In the genomic region with DNA sequence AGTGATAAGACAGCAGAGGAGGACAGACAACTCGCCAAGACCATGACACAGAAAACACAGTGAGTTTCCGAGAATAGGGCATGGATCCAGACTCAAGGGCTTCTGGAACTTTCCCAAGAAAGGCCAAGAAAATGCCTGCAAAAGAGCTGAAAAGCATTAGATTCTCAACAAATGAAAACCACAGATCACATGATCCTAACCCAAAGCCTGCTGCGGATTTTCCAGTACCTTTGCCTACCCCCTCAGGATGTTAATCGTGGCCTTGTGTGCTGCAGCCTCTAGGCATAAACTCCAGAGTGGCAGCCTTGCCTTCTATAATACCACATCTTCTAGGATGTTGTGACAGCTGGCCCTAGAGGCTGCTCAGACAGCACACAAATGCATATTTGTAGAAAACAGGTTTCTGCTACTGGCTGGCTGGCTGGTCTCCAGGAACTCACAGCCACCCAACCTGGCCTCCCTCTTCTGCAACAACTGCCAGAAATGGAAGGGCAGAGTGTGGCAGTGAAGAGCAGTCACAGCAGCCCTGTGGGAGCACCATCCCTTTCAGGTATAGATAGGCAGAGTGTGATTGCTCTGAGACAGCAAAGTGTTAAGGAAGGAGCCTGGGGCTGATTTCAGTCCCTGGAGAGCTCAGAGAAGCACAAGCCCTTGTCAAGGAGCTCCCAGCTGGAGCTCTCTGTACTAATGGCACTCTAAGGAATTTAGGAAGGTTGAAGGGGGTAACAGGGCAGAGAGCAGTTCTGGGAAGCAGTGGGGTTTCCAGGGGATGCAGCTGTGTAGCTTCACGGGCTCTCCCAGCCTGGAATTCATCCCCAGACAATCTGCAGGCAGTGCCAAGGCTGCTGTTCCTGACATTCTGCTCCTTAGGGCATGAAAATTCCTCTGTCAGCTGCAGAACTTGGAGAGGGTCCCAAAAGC, we compare ENCODE assay signal across 7 mouse cellular contexts.
DNase-seq lines count a peak whose midpoint lies in the region; ATAC-seq lines count a peak whose summit lies in the region.

No protein-coding gene starts in this region.

- 0 out of 2 replicates have a peak, but pooled peaks have one; percentile 37 for ATAC-seq in neural tube, embryonic 12.5 days (ENCODE audit: low FRiP score, low read depth)
- peak; percentile 78 for ATAC-seq in embryonic facial prominence, embryonic 13.5 days (ENCODE audit: insufficient number of reproducible peaks, insufficient read depth, low FRiP score, low TSS enrichment, low read depth)
- peak; percentile 65 for ATAC-seq in hindbrain, embryonic 13.5 days (ENCODE audit: low FRiP score)
- no peak for ATAC-seq in stomach, embryonic 14.5 days (ENCODE audit: insufficient number of reproducible peaks, insufficient read depth, low FRiP score, low read depth)
- no peak for ATAC-seq in erythroblast, adult 5-6 weeks (replicated peaks; ENCODE audit: low FRiP score, poor library complexity, severe bottlenecking)

- no peak overlapping the region for H3K9ac ChIP-seq in neural tube, embryonic 12.5 days
- no peak overlapping the region for H3K9ac ChIP-seq in embryonic facial prominence, embryonic 13.5 days
- no peak overlapping the region for H3K9ac ChIP-seq in hindbrain, embryonic 13.5 days
- H3K9ac ChIP-seq in stomach, embryonic 14.5 days (replicated peaks; ENCODE audit: low read depth, low read length) = no peak overlapping the region

- H3K4me1 ChIP-seq in neural tube, embryonic 12.5 days = no peaks in the 10 kb centered on the region; the same call in 1 of the 2 replicates
- peaks cover 25% of the 10 kb centered on the region for H3K4me1 ChIP-seq in embryonic facial prominence, embryonic 13.5 days
- H3K4me1 ChIP-seq in hindbrain, embryonic 13.5 days (replicated peaks) = peaks cover 16% of the 10 kb centered on the region
- peaks cover 8% of the 10 kb centered on the region; the same call in 1 of the 2 replicates for H3K4me1 ChIP-seq in stomach, embryonic 14.5 days (ENCODE audit: control insufficient read depth, insufficient read depth, low read length)

- H3K27me3 ChIP-seq in neural tube, embryonic 12.5 days (replicated peaks) = no peaks in the 10 kb centered on the region
- H3K27me3 ChIP-seq in embryonic facial prominence, embryonic 13.5 days = no peaks in the 10 kb centered on the region
- H3K27me3 ChIP-seq in hindbrain, embryonic 13.5 days = no peaks in the 10 kb centered on the region
- no peaks in the 10 kb centered on the region for H3K27me3 ChIP-seq in stomach, embryonic 14.5 days (ENCODE audit: control insufficient read depth, insufficient read depth, low read length)

- no peak overlapping the region for H3K27ac ChIP-seq in neural tube, embryonic 12.5 days
- peak overlapping the region; percentile 89 for H3K27ac ChIP-seq in embryonic facial prominence, embryonic 13.5 days
- peak overlapping the region; percentile 42 for H3K27ac ChIP-seq in hindbrain, embryonic 13.5 days
- peak overlapping the region; percentile 52; the same call in 1 of the 2 replicates for H3K27ac ChIP-seq in stomach, embryonic 14.5 days (ENCODE audit: low read length)

- whole genome bisulfite sequencing in neural tube, embryonic 12.5 days = 64% methylated on average over 5 of the region's 5 CpGs
- 17% methylated on average over 5 of the region's 5 CpGs for WGBS in embryonic facial prominence, embryonic 13.5 days
- 50% methylated on average over 5 of the region's 5 CpGs for WGBS in hindbrain, embryonic 13.5 days
- WGBS in stomach, embryonic 14.5 days = 48% methylated on average over 5 of the region's 5 CpGs

- no peak for DNase-seq in neural tube, embryonic 10.5 days (ENCODE audit: extremely low spot score, low spot score)
- DNase-seq in lung, postnatal 25 days (ENCODE audit: low spot score) = peak; percentile 28

- H3K9me3 ChIP-seq in neural tube, embryonic 12.5 days = no peaks in the 10 kb centered on the region
- no peaks in the 10 kb centered on the region for H3K9me3 ChIP-seq in embryonic facial prominence, embryonic 13.5 days
- no peaks in the 10 kb centered on the region for H3K9me3 ChIP-seq in hindbrain, embryonic 13.5 days
- no peaks in the 10 kb centered on the region for H3K9me3 ChIP-seq in stomach, embryonic 14.5 days (ENCODE audit: control insufficient read depth, low read depth, low read length)

- H3K36me3 ChIP-seq in neural tube, embryonic 12.5 days = no peaks in the 10 kb centered on the region
- no peaks in the 10 kb centered on the region for H3K36me3 ChIP-seq in embryonic facial prominence, embryonic 13.5 days
- H3K36me3 ChIP-seq in hindbrain, embryonic 13.5 days = no peaks in the 10 kb centered on the region
- H3K36me3 ChIP-seq in stomach, embryonic 14.5 days (ENCODE audit: control insufficient read depth, insufficient read depth, low read length) = no peaks in the 10 kb centered on the region

- no peak overlapping the region for H3K4me2 ChIP-seq in neural tube, embryonic 12.5 days (replicated peaks)
- peak overlapping the region; percentile 21 for H3K4me2 ChIP-seq in embryonic facial prominence, embryonic 13.5 days
- H3K4me2 ChIP-seq in hindbrain, embryonic 13.5 days = no peak overlapping the region
- no peak overlapping the region for H3K4me2 ChIP-seq in stomach, embryonic 14.5 days (replicated peaks; ENCODE audit: low read depth, low read length)

- H3K4me3 ChIP-seq in neural tube, embryonic 12.5 days = no peak overlapping the region
- no peak overlapping the region for H3K4me3 ChIP-seq in embryonic facial prominence, embryonic 13.5 days
- H3K4me3 ChIP-seq in hindbrain, embryonic 13.5 days = no peak overlapping the region
- no peak overlapping the region for H3K4me3 ChIP-seq in stomach, embryonic 14.5 days (ENCODE audit: low read depth, low read length)

Comparison
In these comparisons a context has a peak if more than half of its experiments do, and no peak if none do; other contexts are left out.
1. ATAC-seq: peak in neural tube, embryonic 12.5 days (single experiment), embryonic facial prominence, embryonic 13.5 days (single experiment) and hindbrain, embryonic 13.5 days (single experiment); none in stomach, embryonic 14.5 days (single experiment) and erythroblast, adult 5-6 weeks (single experiment).